Mouse (Mus musculus): ENCODE data around the gene Ksr1. TPM values are rescaled to one million over a fixed set of nuclear protein-coding genes. Genes with fewer than 3 reads are reported as not detected.
"Not testable (repeated sequence)": the region's sequence is repeated elsewhere in the genome, so short reads cannot be mapped to it uniquely, and the experiment has no call there.

Ksr1 gene
- polyA plus RNA-seq, 1 experiment from 2014 or later, result 3.9 TPM

GRCm38 (mm10) chr11:79003053-79003768, 143.0 kb downstream of the Ksr1 start:
- Histone ChIP-seq H3K36me3 (no peaks in the 10 kb centered on the region), H3K4me3 (no peak overlapping the region), H3K4me2 (replicated peaks) (no peak overlapping the region), H3K27me3 (no peaks in the 10 kb centered on the region), H3K9me3 (no peaks in the 10 kb centered on the region), H3K9ac (no peak overlapping the region), H3K27ac (no peak overlapping the region), H3K4me1 (no peaks in the 10 kb centered on the region; the same call in none of the 2 replicates)
- 68% methylated on average over 11 of the region's 11 CpGs for WGBS
- ATAC-seq (ENCODE audit: insufficient number of reproducible peaks, insufficient read depth, low FRiP score, low TSS enrichment), result no peak

GRCm38 (mm10) chr11:79002551-79002951, 143.7 kb downstream of the Ksr1 start:
- 51% methylated on average over 5 of the region's 5 CpGs for WGBS

GRCm38 (mm10) chr11:79001871-79002270, 144.3 kb downstream of the Ksr1 start:
- Histone ChIP-seq H3K36me3 (no peaks in the 10 kb centered on the region), H3K4me1 (no peaks in the 10 kb centered on the region; the same call in none of the 2 replicates), H3K9me3 (peaks cover 2% of the 10 kb centered on the region; the same call in 1 of the 2 replicates), H3K27me3 (no peaks in the 10 kb centered on the region), H3K27ac (no peak overlapping the region), H3K9ac (no peak overlapping the region), H3K4me2 (replicated peaks) (no peak overlapping the region), H3K4me3 (no peak overlapping the region)
- WGBS, result 81% methylated on average over 4 of the region's 4 CpGs
- ATAC-seq (ENCODE audit: insufficient number of reproducible peaks, insufficient read depth, low FRiP score, low TSS enrichment), result no peak

More at GRCm38 (mm10) chr11:79002551-79002951, 143.7 kb downstream of the Ksr1 start:
- no peak for ATAC-seq (ENCODE audit: insufficient number of reproducible peaks, insufficient read depth, low FRiP score, low TSS enrichment)
- Histone ChIP-seq H3K4me3 (no peak overlapping the region), H3K4me2 (replicated peaks) (no peak overlapping the region), H3K27me3 (no peaks in the 10 kb centered on the region), H3K4me1 (no peaks in the 10 kb centered on the region; the same call in none of the 2 replicates), H3K27ac (no peak overlapping the region), H3K36me3 (no peaks in the 10 kb centered on the region), H3K9ac (no peak overlapping the region), H3K9me3 (no peaks in the 10 kb centered on the region)

- Histone ChIP-seq H3K4me3 (no peak overlapping the region), H3K9ac (no peak overlapping the region), H3K27me3 (no peaks in the 10 kb centered on the region), H3K9me3 (peaks cover 7% of the 10 kb centered on the region; the same call in 1 of the 2 replicates), H3K27ac (no peak overlapping the region), H3K36me3 (no peaks in the 10 kb centered on the region), H3K4me2 (replicated peaks) (no peak overlapping the region), H3K4me1 (no peaks in the 10 kb centered on the region; the same call in none of the 2 replicates)
- 68% methylated on average over 6 of the region's 6 CpGs for WGBS
- ATAC-seq (ENCODE audit: insufficient number of reproducible peaks, insufficient read depth, low FRiP score, low TSS enrichment), result no peak
Observed at GRCm38 (mm10) chr11:78999118-78999517, 147.1 kb downstream of the Ksr1 start.

- not testable (repeated sequence) for H3K9me3 ChIP-seq; H3K4me1 ChIP-seq; H3K4me2 ChIP-seq (replicated peaks); H3K27ac ChIP-seq; H3K4me3 ChIP-seq; H3K27me3 ChIP-seq; ATAC-seq (ENCODE audit: insufficient number of reproducible peaks, insufficient read depth, low FRiP score, low TSS enrichment); H3K36me3 ChIP-seq; H3K9ac ChIP-seq
- 68% methylated on average over 5 of the region's 5 CpGs for WGBS
Observed at GRCm38 (mm10) chr11:78990875-78991543, 155.2 kb downstream of the Ksr1 start.

- ATAC-seq (ENCODE audit: insufficient number of reproducible peaks, insufficient read depth, low FRiP score, low TSS enrichment), result no peak
- no peaks in the 10 kb centered on the region for H3K4me1 ChIP-seq
- no peak overlapping the region for H3K4me2 ChIP-seq (replicated peaks)
- H3K36me3 ChIP-seq, result no peaks in the 10 kb centered on the region
- H3K9ac ChIP-seq, result no peak overlapping the region
- H3K9me3 ChIP-seq, result peaks cover 7% of the 10 kb centered on the region; the same call in 1 of the 2 replicates
- H3K27me3 ChIP-seq, result no peaks in the 10 kb centered on the region
- H3K4me3 ChIP-seq, result no peak overlapping the region
- no peak overlapping the region for H3K27ac ChIP-seq
- WGBS, result 93% methylated on average over 9 of the region's 9 CpGs
Observed at GRCm38 (mm10) chr11:78990096-78990495, 156.1 kb downstream of the Ksr1 start.

GRCm38 (mm10) chr11:78989206-78989605, 157.0 kb downstream of the Ksr1 start:
- not testable (repeated sequence) for H3K36me3 ChIP-seq; H3K4me1 ChIP-seq; H3K9me3 ChIP-seq; H3K4me3 ChIP-seq; H3K27me3 ChIP-seq; ATAC-seq (ENCODE audit: insufficient number of reproducible peaks, insufficient read depth, low FRiP score, low TSS enrichment); H3K4me2 ChIP-seq (replicated peaks); H3K9ac ChIP-seq; H3K27ac ChIP-seq
- WGBS, result 91% methylated on average over 11 of the region's 11 CpGs

GRCm38 (mm10) chr11:78986311-78987002, 159.8 kb downstream of the Ksr1 start:
- no peak for ATAC-seq (ENCODE audit: insufficient number of reproducible peaks, insufficient read depth, low FRiP score, low TSS enrichment)
- 88% methylated on average over 10 of the region's 10 CpGs for whole genome bisulfite sequencing
- Histone ChIP-seq H3K4me3 (no peak overlapping the region), H3K27ac (no peak overlapping the region), H3K27me3 (no peaks in the 10 kb centered on the region), H3K4me1 (no peaks in the 10 kb centered on the region), H3K9ac (no peak overlapping the region), H3K9me3 (peaks cover 4% of the 10 kb centered on the region; the same call in 1 of the 2 replicates), H3K36me3 (no peaks in the 10 kb centered on the region), H3K4me2 (replicated peaks) (no peak overlapping the region)

GRCm38 (mm10) chr11:78985505-78985904, 160.7 kb downstream of the Ksr1 start:
- no peaks in the 10 kb centered on the region for H3K27me3 ChIP-seq
- H3K27ac ChIP-seq, result no peak overlapping the region
- H3K4me1 ChIP-seq, result no peaks in the 10 kb centered on the region
- H3K36me3 ChIP-seq, result no peaks in the 10 kb centered on the region
- H3K4me2 ChIP-seq (replicated peaks), result no peak overlapping the region
- no peak for ATAC-seq (ENCODE audit: insufficient number of reproducible peaks, insufficient read depth, low FRiP score, low TSS enrichment)
- H3K9ac ChIP-seq, result no peak overlapping the region
- peaks cover 4% of the 10 kb centered on the region; the same call in 1 of the 2 replicates for H3K9me3 ChIP-seq
- no peak overlapping the region for H3K4me3 ChIP-seq

GRCm38 (mm10) chr11:78984483-78985177, 161.6 kb downstream of the Ksr1 start, which contains the start of gene Lgals9:
Lgals9 (minus strand) TSS chr11:78984946.
- Histone ChIP-seq H3K4me3 (no peak within 1 kb of the TSS), H3K36me3 (no peaks in the 10 kb centered on the region), H3K4me1 (no peaks in the 10 kb centered on the region), H3K9me3 (no peaks in the 10 kb centered on the region), H3K27ac (no peak within 1 kb of the TSS), H3K4me2 (replicated peaks) (no peak within 1 kb of the TSS), H3K27me3 (no peaks in the 10 kb centered on the region), H3K9ac (no peak within 1 kb of the TSS)
- WGBS, result 78% methylated on average over 10 of the region's 10 CpGs
- ATAC-seq (ENCODE audit: insufficient number of reproducible peaks, insufficient read depth, low FRiP score, low TSS enrichment), result no peak

- Histone ChIP-seq H3K4me3 (no peak overlapping the region), H3K27ac (no peak overlapping the region), H3K9me3 (no peaks in the 10 kb centered on the region), H3K9ac (no peak overlapping the region), H3K27me3 (no peaks in the 10 kb centered on the region), H3K4me1 (no peaks in the 10 kb centered on the region), H3K36me3 (no peaks in the 10 kb centered on the region), H3K4me2 (replicated peaks) (no peak overlapping the region)
- 84% methylated on average over 7 of the region's 7 CpGs for WGBS
- no peak for ATAC-seq (ENCODE audit: insufficient number of reproducible peaks, insufficient read depth, low FRiP score, low TSS enrichment)
Observed at GRCm38 (mm10) chr11:78983539-78983938, 162.7 kb downstream of the Ksr1 start.
